Mouse (Mus musculus) limb, embryonic 11.5 days (tissue): ENCODE measurements around the gene Sypl2. TPM values are rescaled to one million over a fixed set of nuclear protein-coding genes. Genes with fewer than 3 reads are reported as not detected.

Source experiments
- ATAC-seq: fragments of 200-750 bp; cut with Nextera tagmentation; 2 replicates; pipeline ENCODE4 v1.8.0; 2017; ENCODE audit warnings: low read depth; ENCODE audit not compliant: insufficient number of reproducible peaks, low FRiP score, low TSS enrichment
- DNase-seq: peaks from one replicate; pipeline ENCODE4 v3.0.0-alpha.2; 2015; ENCODE audit warnings: low spot score
- H3K27ac ChIP-seq: fragments of 300-500 bp; sonication (generic); replicated peaks from 2 replicates; pipeline ENCODE4 v1.5.1; 2014; ENCODE audit warnings: low read depth, mild to moderate bottlenecking, low read length
- H3K27me3 ChIP-seq: fragments of 300-500 bp; sonication (generic); 2 replicates; pipeline ENCODE4 v1.6.1; 2014; ENCODE audit warnings: mild to moderate bottlenecking, low read length, mixed read lengths; ENCODE audit not compliant: control insufficient read depth, insufficient read depth
- H3K36me3 ChIP-seq: fragments of 300-500 bp; sonication (generic); 2 replicates; pipeline ENCODE4 v1.6.1; 2014; ENCODE audit warnings: mild to moderate bottlenecking, low read length, moderate library complexity, mixed read lengths; ENCODE audit not compliant: control insufficient read depth, insufficient read depth
- H3K4me1 ChIP-seq: fragments of 300-500 bp; sonication (generic); 2 replicates; pipeline ENCODE4 v1.6.1; 2014; ENCODE audit warnings: low read length, mixed read lengths; ENCODE audit not compliant: control insufficient read depth, insufficient read depth
- H3K4me2 ChIP-seq: fragments of 300-500 bp; sonication (generic); 2 replicates; pipeline ENCODE4 v1.6.1; 2014; ENCODE audit warnings: low read depth, mild to moderate bottlenecking, moderate library complexity; ENCODE audit not compliant: severe bottlenecking
- H3K4me3 ChIP-seq: fragments of 300-500 bp; sonication (generic); 2 replicates; pipeline ENCODE4 v1.5.1; 2014; ENCODE audit warnings: low read depth, low read length
- H3K9ac ChIP-seq: fragments of 300-500 bp; sonication (generic); 2 replicates; pipeline ENCODE4 v1.6.1; 2014; ENCODE audit warnings: mild to moderate bottlenecking, low read length
- H3K9me3 ChIP-seq: fragments of 300-500 bp; sonication (generic); 2 replicates; pipeline ENCODE4 v1.6.1; 2016; ENCODE audit warnings: low read length; ENCODE audit not compliant: control insufficient read depth
- WGBS: fragments of 180-500 bp; shearing (Covaris S2); extraction: QIAGEN DNeasy Blood & Tissue Kit; methylation state at CpG from one replicate; pipeline ENCODE4 v1.1.7; 2014; 5-methylcytosine and 5-hydroxymethylcytosine counted together
- polyA plus RNA-seq: library from polyadenylated mRNA; unstranded; fragments of >200 nt; fragmentation: Nextera tagmentation; extraction: Ambion mirVana; gene quantifications from 2 replicates; pipeline ENCODE4 v1.2.1, GENCODE M21; 2014

Gene Sypl2
- polyA plus RNA-seq, 1 experiment from 2014 or later: 0.51 TPM

GRCm38 (mm10) chr3:108188716-108189490, 37.5 kb downstream of the Sypl2 start:
- H3K27me3 ChIP-seq: 0 out of 2 replicates have a peak, but pooled peaks cover 8% of the 10 kb centered on the region
- H3K9ac ChIP-seq: no peak overlapping the region
- no peak overlapping the region for H3K4me3 ChIP-seq
- H3K36me3 ChIP-seq: no peaks in the 10 kb centered on the region
- H3K4me2 ChIP-seq: no peak overlapping the region
- peaks cover 6% of the 10 kb centered on the region; the same call in 1 of the 2 replicates for H3K4me1 ChIP-seq
- WGBS: 72% methylated on average over 9 of the region's 9 CpGs
- H3K9me3 ChIP-seq: no peaks in the 10 kb centered on the region
- DNase-seq (no peak), ATAC-seq (no peak)
- H3K27ac ChIP-seq: no peak overlapping the region

DNA sequence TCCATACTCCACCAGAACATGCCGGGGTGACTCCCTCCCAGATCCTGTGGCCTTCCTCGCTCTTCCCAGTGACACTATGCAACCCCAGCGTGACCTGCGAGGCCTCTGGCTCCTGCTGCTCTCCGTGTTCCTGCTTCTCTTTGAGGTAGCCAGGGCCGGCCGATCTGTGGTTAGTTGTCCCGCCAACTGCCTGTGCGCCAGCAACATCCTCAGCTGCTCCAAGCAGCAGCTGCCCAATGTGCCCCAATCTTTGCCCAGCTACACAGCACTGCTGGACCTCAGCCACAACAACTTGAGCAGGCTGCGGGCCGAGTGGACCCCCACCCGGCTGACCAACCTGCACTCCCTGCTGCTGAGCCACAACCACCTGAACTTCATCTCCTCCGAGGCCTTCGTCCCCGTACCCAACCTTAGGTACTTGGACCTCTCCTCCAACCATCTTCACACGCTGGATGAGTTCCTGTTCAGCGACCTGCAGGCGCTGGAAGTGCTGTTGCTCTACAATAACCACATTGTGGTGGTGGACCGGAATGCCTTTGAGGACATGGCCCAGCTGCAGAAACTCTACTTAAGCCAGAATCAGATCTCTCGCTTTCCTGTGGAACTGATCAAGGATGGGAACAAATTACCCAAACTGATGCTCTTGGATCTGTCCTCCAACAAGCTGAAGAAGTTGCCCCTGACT, 39.2 kb downstream of the Sypl2 start:
- Histone ChIP-seq H3K9ac (no peak overlapping the region; the same call in 1 of the 2 replicates), H3K4me3 (no peak overlapping the region; the same call in 1 of the 2 replicates), H3K9me3 (no peaks in the 10 kb centered on the region), H3K4me2 (peak overlapping the region; percentile 98; the same call in 1 of the 2 replicates), H3K27ac (no peak overlapping the region), H3K4me1 (peaks cover 6% of the 10 kb centered on the region; the same call in 1 of the 2 replicates), H3K36me3 (no peaks in the 10 kb centered on the region), H3K27me3 (0 out of 2 replicates have a peak, but pooled peaks cover 8% of the 10 kb centered on the region)
- ATAC-seq (no peak), DNase-seq (no peak)
- WGBS: 62% methylated on average over 20 of the region's 20 CpGs

- Histone ChIP-seq H3K36me3 (no peaks in the 10 kb centered on the region), H3K4me1 (peaks cover 6% of the 10 kb centered on the region; the same call in 1 of the 2 replicates), H3K4me2 (peak within 1 kb of the TSS; percentile 98), H3K9ac (peak within 1 kb of the TSS; percentile 67), H3K9me3 (no peaks in the 10 kb centered on the region), H3K27me3 (0 out of 2 replicates have a peak, but pooled peaks cover 8% of the 10 kb centered on the region), H3K27ac (no peak within 1 kb of the TSS), H3K4me3 (peak within 1 kb of the TSS; percentile 65)
- under 1% methylated on average over 79 of the region's 100 CpGs for WGBS
- ATAC-seq: peak; percentile 70
- peak; percentile 63 for DNase-seq
These were observed 40.1 kb downstream of the Sypl2 start, which contains the start of gene Amigo1 for GRCm38 (mm10) chr3:108186098-108187047. Amigo1 (plus strand) TSS chr3:108186335.

DNA sequence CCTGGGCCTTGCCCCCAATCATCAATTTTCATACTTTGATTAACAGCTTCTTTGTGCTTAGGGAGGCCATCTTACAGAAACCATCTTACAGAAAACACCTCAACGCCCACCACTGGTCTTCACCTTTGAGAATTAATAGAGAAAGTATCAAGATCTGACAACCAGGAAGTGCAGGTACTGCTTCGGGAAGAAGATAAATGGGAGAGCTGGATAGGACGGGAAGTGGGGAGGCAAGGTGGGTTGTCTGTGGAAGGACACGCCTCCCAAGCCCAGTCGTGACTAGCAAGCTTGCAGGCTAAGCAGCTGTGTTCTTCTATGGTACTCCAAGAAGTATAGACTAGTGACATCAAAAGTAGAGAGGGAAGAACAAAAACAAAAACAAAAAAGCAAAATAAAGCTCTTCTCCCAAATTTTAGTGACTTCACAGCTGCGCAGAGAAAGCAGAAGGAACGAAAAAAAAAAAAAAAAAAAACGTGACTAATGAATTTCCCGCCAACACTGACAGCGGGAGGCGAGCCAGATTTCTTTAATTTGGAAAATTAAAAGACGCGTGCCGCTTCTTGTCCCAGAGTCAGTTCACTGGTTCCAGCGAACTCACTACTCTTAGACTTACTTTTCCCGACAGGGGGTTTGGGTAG, 40.9 kb downstream of the Sypl2 start:
- Histone ChIP-seq H3K27me3 (0 out of 2 replicates have a peak, but pooled peaks cover 8% of the 10 kb centered on the region), H3K27ac (no peak overlapping the region), H3K4me1 (peaks cover 6% of the 10 kb centered on the region; the same call in 1 of the 2 replicates), H3K4me2 (peak overlapping the region; percentile 98), H3K9ac (peak overlapping the region; percentile 67; the same call in 1 of the 2 replicates), H3K9me3 (no peaks in the 10 kb centered on the region), H3K4me3 (peak overlapping the region; percentile 65), H3K36me3 (no peaks in the 10 kb centered on the region)
- DNase-seq: no peak
- no peak for ATAC-seq
- 4% methylated on average over 16 of the region's 16 CpGs for WGBS

- H3K4me2 ChIP-seq: no peak overlapping the region
- DNase-seq: no peak
- no peak overlapping the region for H3K27ac ChIP-seq
- peaks cover 6% of the 10 kb centered on the region; the same call in 1 of the 2 replicates for H3K4me1 ChIP-seq
- H3K27me3 ChIP-seq: 0 out of 2 replicates have a peak, but pooled peaks cover 8% of the 10 kb centered on the region
- no peak overlapping the region for H3K4me3 ChIP-seq
- no peak overlapping the region for H3K9ac ChIP-seq
- no peaks in the 10 kb centered on the region for H3K9me3 ChIP-seq
- no peaks in the 10 kb centered on the region for H3K36me3 ChIP-seq
- no peak for ATAC-seq
- WGBS: 73% methylated on average over 3 of the region's 3 CpGs
These were observed 41.7 kb downstream of the Sypl2 start for GRCm38 (mm10) chr3:108184742-108185141.

- Histone ChIP-seq H3K4me1 (no peaks in the 10 kb centered on the region), H3K27me3 (no peaks in the 10 kb centered on the region), H3K4me2 (no peak overlapping the region), H3K36me3 (no peaks in the 10 kb centered on the region), H3K4me3 (no peak overlapping the region), H3K9ac (no peak overlapping the region), H3K27ac (no peak overlapping the region), H3K9me3 (no peaks in the 10 kb centered on the region)
- WGBS: 42% methylated on average over 2 of the region's 2 CpGs
- ATAC-seq (no peak), DNase-seq (no peak)
These were observed 45.9 kb downstream of the Sypl2 start for GRCm38 (mm10) chr3:108180514-108180913.

- Histone ChIP-seq H3K9me3 (no peaks in the 10 kb centered on the region), H3K27ac (no peak overlapping the region), H3K36me3 (no peaks in the 10 kb centered on the region), H3K4me2 (no peak overlapping the region), H3K27me3 (no peaks in the 10 kb centered on the region), H3K4me1 (no peaks in the 10 kb centered on the region), H3K4me3 (no peak overlapping the region), H3K9ac (no peak overlapping the region)
- no peak for ATAC-seq
- 83% methylated on average over 7 of the region's 7 CpGs for WGBS
- no peak for DNase-seq
These were observed 47.4 kb downstream of the Sypl2 start for GRCm38 (mm10) chr3:108178756-108179715.
